Mouse (Mus musculus): ENCODE measurements around the gene Pnma1. TPM values are rescaled to one million over a fixed set of nuclear protein-coding genes. Genes with fewer than 3 reads are reported as not detected.

Gene Pnma1
- 0.21 and 0.40 TPM in 2 replicates for polyA plus RNA-seq (2012; rRNA removed)

DNA sequence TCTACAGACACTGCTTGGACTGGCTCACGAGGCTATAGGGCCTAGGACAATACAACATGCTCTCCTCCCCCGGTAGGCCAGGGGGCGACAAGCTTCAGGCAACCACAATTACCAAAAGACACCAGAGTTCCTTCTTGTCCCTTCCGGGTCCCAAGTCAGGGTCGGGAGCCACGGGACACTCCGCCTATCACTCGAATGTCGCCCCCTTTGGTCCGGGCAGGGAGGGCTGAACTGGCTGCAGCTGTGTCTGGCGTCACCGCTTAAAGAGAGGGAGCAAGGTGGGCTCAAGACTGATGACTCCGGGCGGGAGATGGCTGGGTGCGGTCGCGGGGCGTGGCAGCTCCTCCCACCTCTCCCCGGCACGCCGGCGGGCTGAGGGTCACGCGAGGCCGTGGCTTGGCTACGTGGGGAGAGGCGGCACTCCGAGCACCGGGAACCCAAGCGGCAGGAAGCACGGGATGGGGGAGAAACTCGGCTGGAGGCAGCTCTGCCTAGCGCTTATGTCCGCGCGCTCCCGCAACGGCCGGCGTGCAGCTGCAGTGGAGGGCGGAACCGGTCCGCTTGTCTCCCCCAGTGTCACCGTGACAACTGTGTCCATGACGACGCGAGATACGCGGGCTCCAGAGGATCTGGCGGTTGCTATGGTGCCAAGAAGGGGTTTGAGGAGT is at the start of gene Pnma1:
Gene Pnma1 (minus strand): TSS at position 536 of the 668 bp plus-strand sequence.
- peak; percentile 33 to 48 for DNase-seq (ENCODE audit: low read depth in 1 of 2, low spot score in 2 of 2)
- peak within 1 kb of the TSS; percentile 56 for H3K4me3 ChIP-seq (ENCODE audit: extremely low read depth, insufficient read depth, insufficient read length)
- no peak within 1 kb of the TSS for H3K27ac ChIP-seq (ENCODE audit: insufficient read depth, low read length)

DNA sequence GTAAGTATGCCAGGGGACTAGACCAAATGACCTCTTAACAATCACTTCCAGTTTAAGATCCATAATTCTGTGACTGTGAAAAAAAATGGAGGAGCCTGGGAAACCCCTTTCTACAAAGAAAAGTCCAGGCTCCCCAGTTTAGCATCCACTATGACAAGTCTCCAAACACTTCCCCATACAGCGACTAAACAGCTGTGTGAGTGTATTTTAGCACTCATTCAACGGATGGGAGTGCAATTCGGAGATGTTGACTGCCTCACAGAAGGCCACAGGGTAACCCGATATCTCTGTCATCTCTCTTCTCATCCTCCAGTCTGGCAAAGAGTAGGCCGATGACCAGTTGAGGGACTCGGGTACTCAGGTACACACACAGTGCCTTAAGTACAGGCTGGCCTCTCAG is 46.9 kb upstream of the Pnma1 start:
- peaks cover 36% of the 10 kb centered on the region for H3K4me1 ChIP-seq (ENCODE audit: control insufficient read depth, insufficient read depth, insufficient read length)

More for the DNA sequence above, at the start of gene Pnma1:
- 0 out of 2 replicates have a peak, but pooled peaks cover 4% of the 10 kb centered on the region for H3K4me1 ChIP-seq (ENCODE audit: control insufficient read depth, insufficient read depth, insufficient read length)
- H3K27me3 ChIP-seq (ENCODE audit: control insufficient read depth, insufficient read depth, low read length): no peaks in the 10 kb centered on the region
- TF ChIP-seq CTCF (IDR thresholded peaks at IDR 0.05; ENCODE audit: extremely low read depth, insufficient read depth, insufficient read length, insufficient replicate concordance) (peak; percentile 21; the same call in 1 of the 2 replicates), POLR2A (IDR thresholded peaks at IDR 0.05; ENCODE audit: low read depth, low read length) (no peak)
- H3K36me3 ChIP-seq (ENCODE audit: control insufficient read depth, insufficient read depth, low read length): peaks cover 23% of the 10 kb centered on the region
- WGBS: 8% methylated on average over 50 of the region's 50 CpGs

DNA sequence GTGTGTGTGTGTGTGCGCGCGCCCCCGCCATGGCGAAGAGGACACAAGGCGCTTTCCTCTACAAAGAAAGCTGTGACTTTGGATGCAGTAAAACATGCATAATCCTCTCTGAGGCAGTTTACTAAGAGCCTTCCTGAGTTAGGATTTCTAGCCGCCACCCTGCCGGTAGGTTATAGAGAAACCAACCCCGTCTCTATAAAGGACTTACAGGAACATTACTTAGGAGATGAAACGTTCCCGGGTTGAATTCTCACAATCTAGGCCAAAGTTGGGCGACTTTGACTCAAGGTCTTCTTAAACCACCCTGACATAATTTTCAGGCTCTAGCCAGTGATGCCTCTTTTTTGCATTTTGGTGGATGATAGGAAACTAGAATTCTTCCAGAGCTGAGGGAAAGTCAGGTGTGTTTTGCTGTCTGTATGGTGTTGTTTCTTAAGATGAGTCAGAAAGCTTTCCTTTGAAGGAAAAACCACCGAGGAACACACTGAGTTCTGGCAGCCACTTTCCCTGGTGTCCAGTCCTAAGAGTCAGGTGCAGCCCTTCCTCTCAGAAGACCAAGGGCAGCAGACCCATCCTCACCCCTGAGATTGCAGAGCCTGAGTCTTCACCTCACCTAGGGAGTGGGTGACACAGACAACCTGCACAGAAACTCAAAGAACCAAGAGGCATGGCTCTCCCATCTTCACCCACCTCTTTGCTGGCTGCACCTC is 46.3 kb upstream of the Pnma1 start:
- Histone ChIP-seq H3K36me3 (ENCODE audit: control insufficient read depth, insufficient read depth, low read length) (no peaks in the 10 kb centered on the region), H3K27me3 (ENCODE audit: control insufficient read depth, insufficient read depth, low read length) (no peaks in the 10 kb centered on the region), H3K27ac (ENCODE audit: insufficient read depth, low read length) (peak overlapping the region; percentile 78), H3K4me1 (ENCODE audit: control insufficient read depth, insufficient read depth, insufficient read length) (peaks cover 42% of the 10 kb centered on the region), H3K4me3 (ENCODE audit: extremely low read depth, insufficient read depth, insufficient read length) (peak overlapping the region; percentile 47)
- no peak for TF ChIP-seq CTCF (IDR thresholded peaks at IDR 0.05; ENCODE audit: extremely low read depth, insufficient read depth, insufficient read length, insufficient replicate concordance)
- no peak for TF ChIP-seq POLR2A (IDR thresholded peaks at IDR 0.05; ENCODE audit: low read depth, low read length)
- no peak for DNase-seq (ENCODE audit: low read depth in 1 of 2, low spot score in 2 of 2)
- 6% methylated on average over 13 of the region's 13 CpGs for WGBS

More for the DNA sequence above, 46.9 kb upstream of the Pnma1 start:
- no peak for DNase-seq (ENCODE audit: low read depth in 1 of 2, low spot score in 2 of 2)
- H3K36me3 ChIP-seq (ENCODE audit: control insufficient read depth, insufficient read depth, low read length): no peaks in the 10 kb centered on the region
- no peaks in the 10 kb centered on the region for H3K27me3 ChIP-seq (ENCODE audit: control insufficient read depth, insufficient read depth, low read length)
- H3K4me3 ChIP-seq (ENCODE audit: extremely low read depth, insufficient read depth, insufficient read length): no peak overlapping the region
- WGBS: 45% methylated on average over 6 of the region's 6 CpGs
- H3K27ac ChIP-seq (ENCODE audit: insufficient read depth, low read length): peak overlapping the region; percentile 52
- TF ChIP-seq CTCF (IDR thresholded peaks at IDR 0.05; ENCODE audit: extremely low read depth, insufficient read depth, insufficient read length, insufficient replicate concordance): no peak
- no peak for TF ChIP-seq POLR2A (IDR thresholded peaks at IDR 0.05; ENCODE audit: low read depth, low read length)

DNA sequence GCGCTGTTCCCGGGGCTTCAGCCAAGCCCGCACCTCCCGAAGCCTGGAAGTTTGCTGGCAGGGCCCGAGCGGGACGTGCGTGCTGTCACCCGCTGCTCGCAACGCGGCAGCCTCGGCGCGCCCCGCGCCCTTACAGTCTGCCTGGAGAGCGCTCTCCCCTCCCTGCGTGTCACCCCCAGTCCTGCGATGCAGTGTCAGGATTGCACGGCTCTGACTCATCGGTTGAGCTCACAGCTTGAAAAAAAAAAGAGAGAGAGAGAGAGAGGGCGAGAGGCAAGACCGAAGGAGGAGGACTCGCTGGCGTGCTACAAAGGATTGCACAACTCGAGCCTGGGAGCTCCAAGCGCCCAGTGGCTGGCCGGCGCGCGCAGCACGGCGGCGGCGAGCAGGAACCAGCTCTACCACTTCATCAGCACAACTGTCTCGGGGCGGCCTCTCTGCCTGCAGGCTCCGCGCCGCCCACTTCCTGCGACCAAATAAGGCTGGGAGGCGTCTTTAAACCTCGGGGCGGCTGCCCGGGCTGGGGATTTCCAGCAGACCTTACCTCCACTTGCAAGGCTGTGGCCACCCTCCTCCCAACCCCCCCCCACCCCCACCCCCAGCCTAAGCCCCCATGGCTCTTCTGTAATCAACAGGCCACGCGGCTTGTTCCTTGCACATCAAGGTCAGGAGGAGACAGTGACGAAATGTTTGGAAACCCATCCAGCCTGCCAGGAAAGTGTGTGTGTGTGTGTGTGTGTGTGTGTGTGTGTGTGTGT is 45.5 kb upstream of the Pnma1 start:
- Histone ChIP-seq H3K27ac (ENCODE audit: insufficient read depth, low read length) (peak overlapping the region; percentile 88), H3K4me1 (ENCODE audit: control insufficient read depth, insufficient read depth, insufficient read length) (peaks cover 48% of the 10 kb centered on the region), H3K27me3 (ENCODE audit: control insufficient read depth, insufficient read depth, low read length) (no peaks in the 10 kb centered on the region), H3K36me3 (ENCODE audit: control insufficient read depth, insufficient read depth, low read length) (no peaks in the 10 kb centered on the region), H3K4me3 (ENCODE audit: extremely low read depth, insufficient read depth, insufficient read length) (peak overlapping the region; percentile 92)
- under 1% methylated on average over 49 of the region's 49 CpGs for WGBS
- peak; percentile 87 to 96 for DNase-seq (ENCODE audit: low read depth in 1 of 2, low spot score in 2 of 2)
- no peak for TF ChIP-seq CTCF (IDR thresholded peaks at IDR 0.05; ENCODE audit: extremely low read depth, insufficient read depth, insufficient read length, insufficient replicate concordance)
- TF ChIP-seq POLR2A (IDR thresholded peaks at IDR 0.05; ENCODE audit: low read depth, low read length): peak; percentile 95

DNA sequence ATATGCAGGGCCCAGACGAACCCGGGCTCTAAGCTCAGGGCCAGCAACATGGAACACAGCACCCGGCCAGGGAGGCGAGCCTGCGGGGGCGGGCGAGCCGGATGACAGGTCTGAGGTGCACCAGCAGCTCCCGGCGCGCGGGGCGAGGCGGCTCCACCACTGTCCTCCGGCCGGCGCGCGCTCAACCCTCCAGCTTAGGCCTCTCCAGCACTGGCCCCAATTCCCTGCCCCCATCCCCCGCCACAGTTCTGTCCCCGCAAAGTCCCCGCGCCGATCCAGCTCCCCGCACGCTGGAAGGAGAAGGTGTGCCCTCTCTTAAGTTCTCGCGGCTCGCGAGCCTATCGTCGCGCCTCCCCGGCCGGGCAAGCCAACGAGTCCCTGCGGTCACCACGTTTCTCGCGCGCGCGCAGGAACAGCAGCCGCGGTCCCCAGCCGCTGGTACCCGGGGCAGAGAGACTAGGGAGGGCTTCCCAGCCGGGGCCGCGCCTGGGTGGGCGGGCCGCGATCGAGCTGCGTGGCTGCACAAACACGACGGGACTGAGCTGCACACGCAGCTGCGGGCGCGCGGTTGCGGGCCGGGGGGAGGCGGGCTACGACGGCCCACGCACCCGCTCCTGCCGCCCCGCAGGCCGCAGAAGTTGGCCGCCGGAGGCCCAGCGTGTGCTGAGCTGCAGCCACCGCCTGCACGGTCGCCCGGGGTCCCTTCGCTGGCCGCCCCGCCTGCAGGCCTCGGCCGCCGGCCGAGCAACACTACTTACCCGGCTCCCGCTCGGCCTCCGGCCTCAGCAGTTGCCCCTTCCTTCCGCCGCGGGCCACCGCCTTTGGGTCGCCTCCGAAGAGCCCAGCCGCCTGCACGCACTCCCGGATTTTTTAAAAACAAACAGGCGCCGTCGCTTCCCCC is 44.7 kb upstream of the Pnma1 start:
- Histone ChIP-seq H3K27me3 (ENCODE audit: control insufficient read depth, insufficient read depth, low read length) (no peaks in the 10 kb centered on the region), H3K4me3 (ENCODE audit: extremely low read depth, insufficient read depth, insufficient read length) (peak overlapping the region; percentile 92), H3K27ac (ENCODE audit: insufficient read depth, low read length) (peak overlapping the region; percentile 88), H3K36me3 (ENCODE audit: control insufficient read depth, insufficient read depth, low read length) (no peaks in the 10 kb centered on the region), H3K4me1 (ENCODE audit: control insufficient read depth, insufficient read depth, insufficient read length) (peaks cover 56% of the 10 kb centered on the region)
- TF ChIP-seq POLR2A (IDR thresholded peaks at IDR 0.05; ENCODE audit: low read depth, low read length) (no peak), CTCF (IDR thresholded peaks at IDR 0.05; ENCODE audit: extremely low read depth, insufficient read depth, insufficient read length, insufficient replicate concordance) (no peak)
- peak in 1 of 2 experiments; percentile 65 for DNase-seq (ENCODE audit: low read depth in 1 of 2, low spot score in 2 of 2)
- WGBS: under 1% methylated on average over 99 of the region's 102 CpGs

DNA sequence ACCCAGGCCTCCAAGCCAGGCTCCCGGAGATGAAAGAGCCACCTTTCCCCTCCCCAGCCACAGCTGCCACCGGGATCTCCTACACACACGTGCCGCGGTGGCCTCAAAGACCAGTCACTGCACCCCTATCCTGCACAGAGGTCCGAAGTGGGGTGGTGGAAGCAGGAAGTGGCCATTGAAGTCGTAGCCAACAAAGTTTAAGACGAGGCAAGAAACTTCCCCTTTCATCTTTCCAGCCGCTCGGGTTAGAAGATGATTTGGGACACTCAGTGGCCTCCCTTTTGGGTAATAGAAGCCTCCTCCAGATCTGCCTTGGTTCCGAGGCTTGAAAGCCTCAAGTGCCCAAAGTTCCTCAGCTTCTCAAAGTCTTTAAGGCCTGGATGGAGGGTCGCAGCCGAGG is 44.0 kb upstream of the Pnma1 start:
- Histone ChIP-seq H3K4me1 (ENCODE audit: control insufficient read depth, insufficient read depth, insufficient read length) (peaks cover 63% of the 10 kb centered on the region), H3K4me3 (ENCODE audit: extremely low read depth, insufficient read depth, insufficient read length) (peak overlapping the region; percentile 92), H3K27ac (ENCODE audit: insufficient read depth, low read length) (peak overlapping the region; percentile 88), H3K36me3 (ENCODE audit: control insufficient read depth, insufficient read depth, low read length) (no peaks in the 10 kb centered on the region), H3K27me3 (ENCODE audit: control insufficient read depth, insufficient read depth, low read length) (no peaks in the 10 kb centered on the region)
- 3% methylated on average over 13 of the region's 13 CpGs for WGBS
- no peak for TF ChIP-seq POLR2A (IDR thresholded peaks at IDR 0.05; ENCODE audit: low read depth, low read length)
- no peak for DNase-seq (ENCODE audit: low read depth in 1 of 2, low spot score in 2 of 2)
